Mouse (Mus musculus): ENCODE data around the gene Tas2r108. TPM values are rescaled to one million over a fixed set of nuclear protein-coding genes. Genes with fewer than 3 reads are reported as not detected.

Gene Tas2r108
- polyA plus RNA-seq, 1 experiment from 2014 or later, result not detected

- Histone ChIP-seq H3K4me2 (ENCODE audit: low read depth, low read length) (no peak within 1 kb of the TSS), H3K9ac (ENCODE audit: low read length) (no peak within 1 kb of the TSS), H3K27ac (ENCODE audit: low read length) (no peak within 1 kb of the TSS), H3K4me3 (ENCODE audit: low read length) (no peak within 1 kb of the TSS), H3K36me3 (ENCODE audit: control insufficient read depth, insufficient read depth, low read length) (no peaks in the 10 kb centered on the region), H3K4me1 (replicated peaks; ENCODE audit: control insufficient read depth, insufficient read depth, low read length) (no peaks in the 10 kb centered on the region), H3K9me3 (ENCODE audit: control insufficient read depth, low read length) (no peaks in the 10 kb centered on the region), H3K27me3 (ENCODE audit: control insufficient read depth, insufficient read depth, low read depth, low read length) (no peaks in the 10 kb centered on the region)
- no peak for ATAC-seq (ENCODE audit: low read depth)
These were observed 2.4 kb upstream of the Tas2r108 start, which contains the start of gene Tas2r137 for GRCm38 (mm10) chr6:40490933-40491332. Tas2r137 (plus strand) TSS chr6:40491233.

DNA sequence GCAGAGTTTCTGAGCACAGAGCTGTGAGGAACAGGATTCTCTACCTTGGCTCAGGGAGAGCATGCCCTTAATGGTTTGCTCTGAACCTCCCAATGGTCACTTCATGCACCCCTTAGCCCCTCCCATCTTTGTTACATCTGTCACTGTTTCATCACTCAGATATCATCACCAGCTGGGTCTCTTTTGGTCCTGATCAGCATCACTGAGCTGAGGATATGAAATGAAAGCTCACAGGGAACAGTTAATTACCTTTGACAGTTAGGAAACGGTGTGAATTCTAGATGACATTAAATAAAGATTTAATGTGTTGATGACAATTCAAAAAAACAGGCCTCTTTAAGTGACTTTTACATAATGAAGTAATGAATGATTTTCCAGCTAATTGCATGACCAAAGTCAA lies 26.1 kb downstream of the Tas2r108 start, which contains the start of gene Prss37:
Prss37 (minus strand) TSS at position 101 of the 400 bp plus-strand sequence.
- 63% methylated on average over 1 of the region's 1 CpGs for WGBS
- ATAC-seq (ENCODE audit: low read depth), result no peak

More for the DNA sequence above, 26.1 kb downstream of the Tas2r108 start, which contains the start of gene Prss37:
- no peak within 1 kb of the TSS for H3K9ac ChIP-seq (ENCODE audit: low read length)
- H3K36me3 ChIP-seq (ENCODE audit: control insufficient read depth, insufficient read depth, low read length), result no peaks in the 10 kb centered on the region
- H3K27me3 ChIP-seq (ENCODE audit: control insufficient read depth, insufficient read depth, low read depth, low read length), result no peaks in the 10 kb centered on the region
- no peak within 1 kb of the TSS for H3K4me3 ChIP-seq (ENCODE audit: low read length)
- H3K4me1 ChIP-seq (replicated peaks; ENCODE audit: control insufficient read depth, insufficient read depth, low read length), result no peaks in the 10 kb centered on the region
- H3K27ac ChIP-seq (ENCODE audit: low read length), result no peak within 1 kb of the TSS
- no peak within 1 kb of the TSS for H3K4me2 ChIP-seq (ENCODE audit: low read depth, low read length)
- no peaks in the 10 kb centered on the region for H3K9me3 ChIP-seq (ENCODE audit: control insufficient read depth, low read length)

Other genes starting within 250 kb of the Tas2r108 start
- gene Agk, start 168.4 kb upstream of the Tas2r108 start, polyA plus RNA-seq (2015; fragmentation: Nextera tagmentation; extraction: Ambion mirVana), result 38.3 and 41.1 TPM in 2 replicates
- 8.6 and 9.6 TPM in 2 replicates for gene E330009J07Rik, start 57.4 kb upstream of the Tas2r108 start, polyA plus RNA-seq (2015; fragmentation: Nextera tagmentation; extraction: Ambion mirVana)
- gene Wee2, start 54.4 kb upstream of the Tas2r108 start, polyA plus RNA-seq (2015; fragmentation: Nextera tagmentation; extraction: Ambion mirVana), result 0.08 TPM in 1 of 2 replicates, not detected in the other
- gene Ssbp1, start 22.2 kb upstream of the Tas2r108 start, polyA plus RNA-seq (2015; fragmentation: Nextera tagmentation; extraction: Ambion mirVana), result 130 and 142 TPM in 2 replicates
- not detected in 2 replicates for gene Tas2r137, start 2.3 kb upstream of the Tas2r108 start, polyA plus RNA-seq (2015; fragmentation: Nextera tagmentation; extraction: Ambion mirVana)
- not detected in 2 replicates for gene Prss37, start 26.0 kb downstream of the Tas2r108 start, polyA plus RNA-seq (2015; fragmentation: Nextera tagmentation; extraction: Ambion mirVana)
- not detected in 2 replicates for gene Olfr461, start 61.5 kb downstream of the Tas2r108 start, polyA plus RNA-seq (2015; fragmentation: Nextera tagmentation; extraction: Ambion mirVana)
- gene Olfr460, start 76.0 kb downstream of the Tas2r108 start, polyA plus RNA-seq (2015; fragmentation: Nextera tagmentation; extraction: Ambion mirVana), result not detected in 2 replicates
- gene Clec5a, start 92.3 kb downstream of the Tas2r108 start, polyA plus RNA-seq (2015; fragmentation: Nextera tagmentation; extraction: Ambion mirVana), result 1.6 and 1.9 TPM in 2 replicates
- not detected in 2 replicates for gene Tas2r138, start 119.8 kb downstream of the Tas2r108 start, polyA plus RNA-seq (2015; fragmentation: Nextera tagmentation; extraction: Ambion mirVana)
- 0.15 and 0.29 TPM in 2 replicates for gene Mgam, start 135.3 kb downstream of the Tas2r108 start, polyA plus RNA-seq (2015; fragmentation: Nextera tagmentation; extraction: Ambion mirVana)